Mouse (Mus musculus): ENCODE measurements around the gene Herc4.

GRCm38 (mm10) chr10:63267941-63268340 is 24.3 kb downstream of the Herc4 start:
- TF ChIP-seq CTCF (IDR thresholded peaks at IDR 0.05; ENCODE audit: control insufficient read depth, insufficient read depth, insufficient replicate concordance, low read depth, low read length) (no peak), POLR2A (IDR thresholded peaks at IDR 0.05; ENCODE audit: control insufficient read depth, low read depth, low read length) (no peak)
